Mouse (Mus musculus) heart, postnatal 14 days (tissue): ENCODE results near the gene Gm47289. TPM values are rescaled to one million over a fixed set of nuclear protein-coding genes. Genes with fewer than 3 reads are reported as not detected.

Experiments used
- DNase-seq, 2 experiments: peaks; one replicate each; pipeline ENCODE4 v3.0.0; 2021 to 2022
- intact Hi-C: fragments of 180-260 bp; cut with DNase I; formaldehyde crosslinking; loops from one replicate; pipeline ENCODE4 v1.15.1; 2025
- long read RNA-seq, 2 experiments: library from polyadenylated mRNA; stranded (forward); transcript quantifications; one replicate each; pipeline ENCODE4 v2.0.0; 2021
- total RNA-seq, 2 experiments: library from RNA; stranded (reverse); gene quantifications; 2 replicates each; pipeline ENCODE4 v1.2.3; 2021

The Gm47289 gene
- not detected for total RNA-seq
- long read RNA-seq, experiment 1: 0 reads
- long read RNA-seq, experiment 2: 0 reads

DNA sequence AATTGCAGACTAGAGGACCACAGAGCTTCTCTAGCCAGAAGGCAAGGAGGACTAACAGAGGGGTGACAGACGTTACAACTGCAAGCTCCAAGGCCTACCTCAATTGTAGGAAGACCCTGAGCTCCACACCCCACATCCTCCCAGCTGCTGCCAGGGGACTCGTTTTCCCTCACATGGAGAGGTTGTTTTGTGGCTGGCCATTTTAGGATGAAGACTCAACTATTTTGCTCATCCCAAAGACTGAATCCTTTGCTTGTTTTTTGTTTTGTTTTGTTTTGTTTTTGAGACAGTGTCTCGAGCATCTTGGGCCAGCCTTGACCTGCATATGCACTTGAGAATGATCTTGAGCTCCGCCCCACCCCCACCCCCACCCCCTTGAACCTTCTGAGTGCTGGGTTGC is at the start of gene Gm47289:
Gene Gm47289, plus strand, starts transcription at position 301 of the 400 bp plus-strand sequence.
- no peak for DNase-seq
- intact Hi-C loops: loop anchor here (5.0 kb wide), 1 partner anchor 268 kb away; no protein-coding TSS in a partner anchor

- no peak for DNase-seq
- intact Hi-C loops: no loop called here
These were observed 49.1 kb upstream of the Gm47289 start for GRCm38 (mm10) chr9:119109685-119110353.

- DNase-seq: no peak
- intact Hi-C loops: no loop called here
These were observed 48.3 kb upstream of the Gm47289 start for GRCm38 (mm10) chr9:119110640-119111039.

DNA sequence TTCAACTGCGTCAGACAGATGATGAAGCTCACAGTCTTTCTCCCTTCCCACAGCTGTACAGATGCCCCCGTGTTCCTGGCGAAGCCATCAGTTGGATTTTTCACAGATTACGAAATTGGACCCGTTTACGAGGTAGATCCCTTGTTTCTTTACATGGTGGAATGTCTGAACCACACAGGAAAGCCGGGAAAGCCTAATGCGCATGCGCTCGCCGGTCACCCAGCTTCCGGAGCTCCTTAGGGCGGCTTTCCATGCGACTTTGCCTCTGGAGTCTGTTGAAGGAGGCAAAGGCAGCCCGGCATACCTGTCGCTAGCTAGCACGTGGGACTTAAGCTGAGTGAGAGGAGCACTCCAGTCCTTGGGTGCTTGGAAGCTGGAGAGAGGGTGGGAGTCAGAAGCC is 44.0 kb upstream of the Gm47289 start:
- intact Hi-C loops: no loop called here

DNA sequence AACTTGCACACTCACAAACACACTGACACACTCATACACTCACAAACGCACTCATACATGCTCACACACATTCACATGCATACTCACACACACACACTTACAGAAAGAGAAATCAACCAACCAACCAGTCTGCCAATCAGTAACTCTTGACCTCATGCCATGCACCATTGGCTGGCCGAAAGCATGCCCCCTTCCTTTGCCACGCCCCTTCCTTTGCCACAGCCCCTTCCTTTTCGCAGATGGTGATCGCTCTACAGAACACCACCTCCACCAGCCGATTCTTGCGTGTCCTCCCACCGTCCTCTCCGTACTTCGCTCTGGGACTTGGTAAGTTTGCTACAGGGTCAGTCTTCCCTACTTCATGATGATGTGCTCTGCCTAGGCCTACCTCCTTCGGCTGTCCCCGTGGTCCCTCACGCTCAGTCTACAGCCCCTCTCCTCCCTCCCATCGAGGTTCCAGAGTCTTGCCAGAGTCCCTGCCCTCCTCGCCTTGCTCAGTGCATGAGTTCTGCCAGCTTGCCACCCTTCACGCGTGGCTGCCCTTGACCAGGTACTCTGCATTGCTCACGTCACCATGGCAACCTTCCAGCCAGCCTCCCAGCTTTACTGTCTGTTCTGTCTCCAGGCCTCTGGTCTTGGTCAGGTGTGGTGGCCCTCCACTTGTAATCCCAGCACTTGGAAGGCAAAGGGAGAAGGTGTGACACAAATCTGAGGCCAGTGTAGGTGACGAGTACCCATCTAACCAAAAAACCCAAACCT is 39.4 kb upstream of the Gm47289 start:
- no peak for DNase-seq

More for the DNA sequence above, 44.0 kb upstream of the Gm47289 start:
- DNase-seq: no peak

DNA sequence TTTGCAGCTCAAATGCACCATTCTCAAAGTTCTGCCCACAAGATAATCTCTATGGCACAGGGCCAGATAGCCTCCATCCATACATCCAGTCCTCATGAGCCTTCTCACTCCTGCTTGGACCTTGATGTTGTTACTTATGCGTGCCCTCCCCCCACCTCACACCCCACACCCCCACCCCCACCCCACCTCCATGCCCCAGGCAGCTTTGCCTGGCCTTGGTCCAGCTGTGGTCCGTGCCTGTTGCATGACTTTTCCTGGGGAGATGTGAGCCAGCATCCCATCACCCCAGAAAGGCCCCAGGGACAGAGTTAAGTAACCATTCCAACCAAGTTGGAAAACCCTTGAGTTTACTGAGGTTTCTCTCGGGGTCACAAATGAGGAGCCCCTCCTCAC is 38.8 kb upstream of the Gm47289 start:
- DNase-seq: no peak
- intact Hi-C loops: no loop called here

More for the DNA sequence above, 39.4 kb upstream of the Gm47289 start:
- intact Hi-C loops: no loop called here

DNA sequence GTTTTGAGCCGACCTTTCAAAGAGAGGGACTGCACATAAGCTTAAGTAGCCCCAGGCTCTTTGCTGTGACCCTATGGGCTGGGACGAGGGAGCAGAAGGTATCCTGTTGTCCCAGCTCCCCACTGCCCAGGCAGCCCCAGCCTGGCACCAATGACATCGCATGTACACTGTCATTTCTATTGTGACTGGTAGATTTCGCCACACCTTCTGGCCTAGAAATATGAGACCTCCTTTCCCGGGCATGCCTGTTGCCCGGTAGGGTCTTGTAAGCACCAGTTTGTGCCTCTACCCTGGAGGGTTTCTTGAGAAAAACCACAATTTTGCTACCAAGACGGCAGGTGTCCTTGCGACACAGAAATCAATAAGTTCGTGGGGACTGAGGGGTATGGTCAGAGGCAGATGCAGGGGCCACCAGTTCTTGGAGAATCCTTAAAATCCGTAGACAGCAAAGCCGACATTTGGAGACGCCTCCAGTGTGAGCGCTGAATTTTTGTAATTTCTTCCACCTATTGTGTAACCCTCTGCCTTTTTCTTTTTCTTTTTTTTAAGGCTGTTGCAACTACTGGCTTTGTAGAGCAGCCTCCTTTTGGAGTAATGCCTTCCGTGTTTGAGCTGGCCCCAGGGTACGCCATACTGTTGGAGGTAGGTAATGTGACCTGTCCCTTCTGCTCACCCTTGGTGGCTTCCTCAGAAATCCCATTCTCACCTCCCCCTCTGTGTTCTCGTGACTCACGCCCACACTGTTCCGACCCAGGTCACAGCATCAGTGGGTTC is 36.2 kb upstream of the Gm47289 start:
- intact Hi-C loops: no loop called here
- DNase-seq: no peak

- DNase-seq: no peak
- intact Hi-C loops: no loop called here
These were observed 30.4 kb upstream of the Gm47289 start for GRCm38 (mm10) chr9:119128436-119129181.

GRCm38 (mm10) chr9:119130692-119131091 is 28.3 kb upstream of the Gm47289 start:
- no peak for DNase-seq
- intact Hi-C loops: no loop called here

GRCm38 (mm10) chr9:119138836-119139235 is 20.1 kb upstream of the Gm47289 start:
- DNase-seq: no peak
- intact Hi-C loops: no loop called here

- intact Hi-C loops: no loop called here
- DNase-seq: no peak
These were observed 16.9 kb upstream of the Gm47289 start for GRCm38 (mm10) chr9:119142066-119142465.

DNA sequence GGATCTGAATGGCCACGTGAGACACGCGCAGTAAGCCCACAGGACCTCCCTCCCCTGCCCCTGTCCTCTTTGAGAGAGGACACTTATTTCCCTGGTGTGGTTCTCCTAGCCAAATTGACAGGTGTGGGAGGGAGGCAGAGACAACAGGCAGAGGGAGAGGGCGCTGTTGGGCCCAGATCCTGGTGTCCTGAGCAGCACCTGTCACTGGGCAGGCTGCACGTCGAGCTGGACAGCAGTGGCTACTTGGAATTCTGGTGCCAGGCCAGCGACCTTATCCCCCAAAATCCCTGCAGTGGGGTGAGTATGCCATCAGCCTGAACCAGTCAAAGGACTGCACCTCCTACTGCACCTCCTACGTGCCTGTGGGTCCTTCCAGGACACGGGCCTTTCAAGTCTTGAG is 15.6 kb upstream of the Gm47289 start:
- intact Hi-C loops: no loop called here

DNA sequence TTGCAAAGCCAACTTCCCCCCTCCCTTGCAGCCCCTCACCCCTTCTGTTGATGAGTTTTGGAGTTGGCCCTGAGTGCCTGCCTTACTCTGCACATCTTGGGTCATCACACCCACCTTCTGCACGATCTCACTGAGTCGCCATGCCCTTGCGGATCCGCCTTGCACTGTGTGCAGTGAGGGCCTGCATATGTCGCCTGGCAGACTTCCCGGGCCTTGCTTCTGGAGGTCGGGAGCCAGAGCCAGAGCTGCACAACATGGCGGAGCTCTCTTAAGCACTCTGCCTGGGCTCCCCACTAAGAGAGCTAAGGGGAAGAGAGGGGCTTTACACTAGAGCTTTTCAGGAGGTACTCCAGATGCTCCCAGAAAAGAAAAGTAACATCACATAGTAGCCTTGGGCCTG is 14.3 kb upstream of the Gm47289 start:
- no peak for DNase-seq
- intact Hi-C loops: no loop called here

More for the DNA sequence above, 15.6 kb upstream of the Gm47289 start:
- DNase-seq: no peak

GRCm38 (mm10) chr9:119145137-119145536 is 13.8 kb upstream of the Gm47289 start:
- intact Hi-C loops: no loop called here

GRCm38 (mm10) chr9:119145638-119146037 is 13.3 kb upstream of the Gm47289 start:
- intact Hi-C loops: no loop called here

More at GRCm38 (mm10) chr9:119145137-119145536, 13.8 kb upstream of the Gm47289 start:
- DNase-seq: no peak

GRCm38 (mm10) chr9:119146098-119146770 is 12.7 kb upstream of the Gm47289 start:
- DNase-seq: no peak
- intact Hi-C loops: no loop called here

More at GRCm38 (mm10) chr9:119145638-119146037, 13.3 kb upstream of the Gm47289 start:
- DNase-seq: no peak

GRCm38 (mm10) chr9:119149601-119150000 is 9.4 kb upstream of the Gm47289 start:
- intact Hi-C loops: no loop called here
- peak; percentile 64 to 74 for DNase-seq

DNA sequence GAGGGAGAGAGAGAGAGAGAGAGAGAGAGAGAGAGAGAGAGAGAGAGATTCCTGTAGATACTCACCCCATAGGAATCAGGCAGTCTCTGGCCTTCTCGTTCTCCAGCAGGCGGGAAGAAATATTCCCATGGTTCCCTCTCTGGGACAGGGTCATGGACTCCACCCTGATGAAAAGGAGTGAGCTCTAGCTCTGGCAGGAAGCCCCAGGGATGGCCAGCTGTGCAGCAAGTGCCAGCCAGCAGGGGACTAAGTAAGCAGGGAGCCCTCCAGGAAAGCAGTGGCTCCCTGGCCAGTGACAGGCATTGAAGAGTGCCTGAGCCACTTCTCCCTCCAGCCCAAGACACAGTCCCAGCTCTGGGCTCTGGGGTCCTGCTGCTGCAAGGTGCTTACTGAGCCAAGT is 7.2 kb upstream of the Gm47289 start:
- intact Hi-C loops: no loop called here

DNA sequence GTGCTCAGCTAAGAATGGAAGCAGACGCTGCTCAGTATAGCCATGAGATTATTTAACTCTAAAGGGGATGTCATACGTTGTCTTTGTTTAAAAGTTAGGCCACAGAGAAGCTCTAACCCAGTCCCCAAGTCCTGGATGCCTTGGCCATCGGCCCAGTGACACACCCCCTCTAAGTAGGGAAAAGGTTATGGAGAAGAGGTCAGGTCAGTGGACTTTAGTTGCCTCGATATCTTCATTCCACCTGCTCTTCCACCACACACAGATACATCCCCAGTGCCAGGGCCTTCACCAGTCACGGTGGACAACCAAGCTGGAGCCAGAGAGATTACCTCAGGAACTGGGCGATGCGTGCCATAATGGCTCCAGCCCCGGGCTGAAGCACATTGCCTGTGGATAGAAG is 3.5 kb upstream of the Gm47289 start:
- no peak for DNase-seq
- intact Hi-C loops: loop anchor here (5.0 kb wide), 1 partner anchor 272 kb away; no protein-coding TSS in a partner anchor

More for the DNA sequence above, 7.2 kb upstream of the Gm47289 start:
- no peak for DNase-seq
